Mouse (Mus musculus) small intestine, adult 2 months (tissue): ENCODE results near the gene Abcg2.

ENCODE experiments used
- CTCF ChIP-seq: fragments of 200-500 bp; IDR thresholded peaks from 2 replicates; pipeline ENCODE4 v1.5.1; 2012; ENCODE audit warnings: low read depth, mild to moderate bottlenecking, control low read depth, inconsistent platforms, low read length, moderate library complexity, mixed read lengths; ENCODE audit not compliant: insufficient replicate concordance, insufficient read length; ENCODE audit errors: extremely low read depth
- POLR2A ChIP-seq: fragments of 200-500 bp; IDR thresholded peaks from 2 replicates; pipeline ENCODE4 v1.6.1; 2012; ENCODE audit warnings: low read depth, mild to moderate bottlenecking, control low read depth, inconsistent platforms, low read length, moderate library complexity

- TF ChIP-seq POLR2A, result no peak
- TF ChIP-seq CTCF, result no peak
Measured at GRCm38 (mm10) chr6:58596294-58596653, 12.0 kb downstream of the Abcg2 start.
